Mouse (Mus musculus) embryonic fibroblast, embryonic 13.5 days (primary cell): ENCODE results near the gene Mylpf. TPM values are rescaled to one million over a fixed set of nuclear protein-coding genes. Genes with fewer than 3 reads are reported as not detected.

ENCODE experiments used
- H3K27ac ChIP-seq: 2 replicates; pipeline ENCODE4 v1.5.1; 2012; ENCODE audit warnings: low read length, control low read depth, inconsistent platforms; ENCODE audit not compliant: insufficient read depth
- H3K4me1 ChIP-seq: 2 replicates; pipeline ENCODE4 v1.6.1; 2011; ENCODE audit warnings: low read length; ENCODE audit not compliant: control insufficient read depth, insufficient read depth
- H3K4me3 ChIP-seq: 2 replicates; pipeline ENCODE4 v1.5.1; 2011; ENCODE audit warnings: mild to moderate bottlenecking, control low read depth, low read length; ENCODE audit not compliant: insufficient read depth
- CTCF ChIP-seq: IDR thresholded peaks from 2 replicates; pipeline ENCODE4 v1.5.1; 2011; ENCODE audit warnings: mild to moderate bottlenecking, control low read depth, low read length, moderate library complexity, borderline replicate concordance; ENCODE audit not compliant: insufficient read depth
- POLR2A ChIP-seq: IDR thresholded peaks from 2 replicates; pipeline ENCODE4 v1.6.1; 2011; ENCODE audit warnings: low read depth, mild to moderate bottlenecking, control low read depth, low read length, moderate library complexity
- polyA plus RNA-seq: library from polyadenylated mRNA; stranded (reverse); fragments of >200 nt; gene quantifications from 2 replicates; pipeline ENCODE4 v1.2.4, GENCODE M21; 2011; ENCODE audit warnings: low read depth; ENCODE audit not compliant: missing spikeins, insufficient read length

Gene Mylpf
- polyA plus RNA-seq, 1 experiment = 1.4 TPM

DNA sequence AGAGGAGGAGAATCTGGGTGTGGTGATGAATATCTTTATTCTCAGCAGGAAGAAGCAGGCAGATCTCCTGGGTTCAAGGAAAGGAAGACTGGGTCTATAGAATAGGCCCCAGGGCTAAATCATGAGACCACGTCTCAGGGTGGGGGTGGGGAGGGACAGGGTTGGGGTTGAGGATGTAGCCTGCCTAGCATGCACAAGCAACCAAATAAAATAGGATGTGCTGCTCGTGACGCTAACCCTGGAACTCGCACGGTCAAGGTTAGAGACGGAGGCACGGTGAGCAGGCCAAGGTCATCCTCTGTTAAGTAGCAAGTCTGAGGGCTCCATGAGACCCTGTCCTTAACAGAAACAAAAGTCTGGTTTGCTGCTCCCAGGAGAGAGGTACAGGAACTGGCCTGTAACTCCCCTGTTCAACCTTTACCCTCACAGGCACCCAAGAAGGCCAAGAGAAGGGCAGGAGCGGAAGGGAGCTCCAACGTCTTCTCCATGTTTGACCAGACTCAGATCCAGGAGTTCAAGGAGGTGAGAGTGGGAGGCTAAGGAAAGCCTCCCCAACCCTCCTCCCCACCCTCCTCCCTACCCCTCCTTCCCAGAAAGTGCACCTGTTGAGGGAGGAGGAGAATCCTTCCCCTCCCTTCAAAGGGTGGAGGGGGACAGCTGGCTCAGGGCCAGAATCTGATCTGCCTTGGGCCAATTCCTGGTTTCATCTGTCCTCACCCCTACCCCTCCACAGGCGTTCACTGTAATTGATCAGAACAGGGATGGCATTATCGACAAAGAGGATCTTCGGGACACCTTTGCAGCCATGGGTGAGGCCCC lies 4.0 kb downstream of the Mylpf start:
- H3K4me3 ChIP-seq = no peak overlapping the region
- no peak overlapping the region for H3K27ac ChIP-seq
- no peaks in the 10 kb centered on the region for H3K4me1 ChIP-seq
- TF ChIP-seq CTCF (no peak), POLR2A (no peak)

- H3K4me1 ChIP-seq = no peaks in the 10 kb centered on the region
- H3K27ac ChIP-seq = no peak overlapping the region
- no peak overlapping the region for H3K4me3 ChIP-seq
- TF ChIP-seq CTCF (no peak), POLR2A (no peak)
Observed at GRCm38 (mm10) chr7:127213485-127213884, 4.8 kb downstream of the Mylpf start.

- Histone ChIP-seq H3K4me1 (no peaks in the 10 kb centered on the region), H3K4me3 (no peak overlapping the region), H3K27ac (no peak overlapping the region)
- no peak for TF ChIP-seq POLR2A
- TF ChIP-seq CTCF = no peak
Observed at GRCm38 (mm10) chr7:127213930-127214329, 5.2 kb downstream of the Mylpf start.

GRCm38 (mm10) chr7:127214521-127214920 lies 5.8 kb downstream of the Mylpf start:
- TF ChIP-seq CTCF (no peak), POLR2A (no peak)
- no peaks in the 10 kb centered on the region for H3K4me1 ChIP-seq
- H3K4me3 ChIP-seq = no peak overlapping the region
- H3K27ac ChIP-seq = no peak overlapping the region

DNA sequence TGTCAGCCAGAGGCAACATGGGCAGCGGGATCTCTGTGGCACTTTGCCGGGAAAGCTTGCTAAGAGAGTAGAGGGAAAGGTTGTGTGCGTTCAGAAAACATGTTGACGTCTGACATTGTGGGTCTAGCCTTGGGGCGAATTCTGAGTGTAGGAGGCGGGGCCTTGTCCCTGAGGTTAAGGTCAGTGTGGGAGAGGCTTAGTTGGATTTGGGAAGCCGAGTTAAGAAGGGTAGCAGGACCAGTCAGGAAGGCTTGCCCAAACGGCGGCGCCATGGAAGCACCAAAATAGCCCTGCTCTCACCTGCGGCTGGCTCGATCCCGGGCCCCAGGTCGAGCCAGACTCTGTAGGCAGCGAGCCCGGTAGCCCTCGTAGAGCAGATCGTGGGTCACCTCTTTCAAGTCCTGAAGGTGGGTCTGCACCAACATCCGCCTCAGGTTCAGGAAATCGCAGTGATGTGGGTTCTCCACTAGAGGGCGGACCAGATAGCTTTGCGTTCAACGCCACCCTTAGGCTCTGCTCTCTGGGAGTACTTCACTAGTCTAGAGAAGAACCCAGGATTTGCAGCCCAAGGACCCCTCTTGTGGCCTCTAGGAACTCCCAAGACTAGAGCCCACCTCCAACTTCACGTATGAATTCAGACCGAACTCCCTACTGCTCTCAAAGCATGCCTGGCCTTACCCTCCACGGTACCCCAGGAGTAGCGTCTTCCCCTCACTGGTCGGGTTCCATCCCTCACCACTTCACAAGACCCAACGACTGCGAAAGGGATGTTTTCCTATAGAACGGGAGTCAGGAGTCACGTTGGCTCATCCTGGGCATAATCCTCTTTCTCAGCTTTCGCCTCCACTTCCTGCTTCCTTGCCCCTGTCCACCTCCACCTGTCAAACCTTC lies 6.5 kb downstream of the Mylpf start:
- Histone ChIP-seq H3K4me1 (no peaks in the 10 kb centered on the region), H3K4me3 (no peak overlapping the region), H3K27ac (no peak overlapping the region)
- TF ChIP-seq POLR2A (no peak), CTCF (peak; percentile 90)

- H3K4me1 ChIP-seq = no peaks in the 10 kb centered on the region
- TF ChIP-seq POLR2A (no peak), CTCF (no peak)
- H3K27ac ChIP-seq = no peak overlapping the region
- H3K4me3 ChIP-seq = no peak overlapping the region
Observed at GRCm38 (mm10) chr7:127216307-127216706, 7.6 kb downstream of the Mylpf start.

DNA sequence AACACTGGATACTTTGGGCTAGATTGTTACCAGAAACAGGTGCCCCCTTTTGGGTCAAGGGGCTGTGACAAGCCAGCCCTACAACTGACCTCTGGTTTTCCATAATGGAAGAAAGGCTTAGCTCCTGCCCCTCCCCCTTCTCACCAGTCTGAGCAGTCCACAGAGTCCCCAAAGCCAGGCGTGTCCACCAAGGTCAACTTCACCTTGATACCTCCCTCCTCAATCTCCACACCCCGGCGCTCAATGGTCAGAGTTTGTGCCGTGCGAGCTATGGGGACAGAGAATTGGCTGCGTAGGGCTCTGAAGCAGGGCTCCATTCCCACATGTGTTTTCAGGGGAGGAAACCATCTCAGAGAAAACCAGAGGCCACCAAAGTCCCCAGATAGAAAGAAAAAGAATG lies 8.8 kb downstream of the Mylpf start:
- TF ChIP-seq POLR2A (no peak), CTCF (no peak)
- Histone ChIP-seq H3K27ac (no peak overlapping the region), H3K4me1 (no peaks in the 10 kb centered on the region), H3K4me3 (no peak overlapping the region)

DNA sequence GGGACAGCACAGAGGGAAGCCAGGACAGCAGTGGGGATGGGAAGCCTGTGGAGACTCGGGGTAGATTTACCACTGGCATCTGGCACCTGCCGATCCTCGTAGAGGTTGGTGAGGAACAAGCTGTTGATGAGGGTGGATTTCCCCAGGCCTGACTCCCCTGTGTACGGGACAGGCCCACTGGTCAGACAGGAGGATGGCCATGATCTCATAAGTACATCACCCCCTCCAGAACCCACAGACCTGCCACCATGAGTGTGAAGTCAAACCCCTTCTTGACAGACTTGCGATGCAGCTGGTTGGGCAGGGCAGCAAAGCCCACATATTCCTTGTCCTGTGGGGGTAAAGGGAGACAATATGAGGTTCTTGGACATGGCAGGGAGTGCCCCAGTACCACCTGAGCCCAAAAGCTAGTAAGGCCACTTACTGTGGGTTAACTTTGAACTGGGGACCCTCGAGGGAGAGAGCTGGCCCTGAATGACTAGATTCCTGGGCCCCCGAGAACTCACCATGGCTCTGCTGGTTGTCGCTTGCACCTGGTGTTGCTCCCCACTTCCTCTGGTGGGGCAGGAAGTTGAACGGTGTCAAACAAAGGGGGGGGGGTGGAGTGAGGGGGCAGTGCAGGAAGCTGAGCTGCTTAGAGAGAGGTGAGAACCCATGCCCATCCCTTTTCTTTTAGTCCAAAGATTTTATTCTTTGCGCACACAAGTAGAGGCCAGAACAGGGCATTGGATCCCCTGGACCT lies 9.4 kb downstream of the Mylpf start:
- Histone ChIP-seq H3K4me3 (no peak overlapping the region), H3K27ac (no peak overlapping the region), H3K4me1 (no peaks in the 10 kb centered on the region)
- no peak for TF ChIP-seq CTCF
- TF ChIP-seq POLR2A = no peak

- H3K27ac ChIP-seq = no peak overlapping the region
- H3K4me1 ChIP-seq = no peaks in the 10 kb centered on the region
- TF ChIP-seq POLR2A (no peak), CTCF (no peak)
- H3K4me3 ChIP-seq = no peak overlapping the region
Observed at GRCm38 (mm10) chr7:127218670-127219069, 10.0 kb downstream of the Mylpf start.

DNA sequence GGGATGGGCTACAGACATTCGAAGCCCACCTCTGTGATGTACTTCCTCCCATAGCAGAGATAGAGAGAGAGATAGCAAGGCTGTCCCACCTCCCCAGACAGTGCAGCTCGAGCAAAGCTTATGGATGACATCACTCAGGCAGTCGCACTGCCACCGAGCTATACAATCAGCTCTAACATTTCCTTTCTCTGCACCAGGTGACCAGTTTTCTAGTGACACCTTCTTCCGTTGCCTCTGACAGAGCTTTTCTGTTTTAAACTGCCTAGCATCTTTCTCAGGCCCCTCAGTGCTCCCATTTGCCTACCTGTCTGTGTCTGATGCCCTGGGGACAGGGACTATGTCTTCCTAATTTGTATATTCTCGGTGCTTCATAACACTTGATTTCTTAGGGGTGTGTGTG lies 11.8 kb downstream of the Mylpf start:
- Histone ChIP-seq H3K27ac (no peak overlapping the region), H3K4me1 (no peaks in the 10 kb centered on the region), H3K4me3 (no peak overlapping the region)
- TF ChIP-seq POLR2A (no peak), CTCF (no peak)
